Mouse (Mus musculus) splenic B cell, adult 2 months (primary cell): ENCODE data around the gene Pdlim7.

Experiments
- DNase-seq: peaks from one replicate; pipeline ENCODE4 v3.0.0-alpha.2; 2011; ENCODE audit warnings: low read depth, low spot score
- H3K27me3 ChIP-seq: 2 replicates; pipeline ENCODE4 v1.6.1; 2012; ENCODE audit warnings: mild to moderate bottlenecking, low read length, moderate library complexity, mixed read lengths; ENCODE audit not compliant: control insufficient read depth, poor library complexity, insufficient read depth, severe bottlenecking
- H3K36me3 ChIP-seq: 2 replicates; pipeline ENCODE4 v1.6.1; 2012; ENCODE audit warnings: mild to moderate bottlenecking, low read length, moderate library complexity, mixed read lengths; ENCODE audit not compliant: control insufficient read depth, poor library complexity, insufficient read depth, severe bottlenecking

Pdlim7 gene

GRCm38 (mm10) chr13:55484520-55485088 lies 28.9 kb downstream of the Pdlim7 start:
- no peak for DNase-seq
- Histone ChIP-seq H3K27me3 (no peaks in the 10 kb centered on the region; the same call in 1 of the 2 replicates), H3K36me3 (no peaks in the 10 kb centered on the region)

- H3K27me3 ChIP-seq: no peaks in the 10 kb centered on the region; the same call in 1 of the 2 replicates
- DNase-seq: no peak
- no peaks in the 10 kb centered on the region for H3K36me3 ChIP-seq
These were observed 29.9 kb downstream of the Pdlim7 start for GRCm38 (mm10) chr13:55483593-55483992.

GRCm38 (mm10) chr13:55483071-55483470 lies 30.4 kb downstream of the Pdlim7 start:
- no peaks in the 10 kb centered on the region; the same call in 1 of the 2 replicates for H3K27me3 ChIP-seq
- DNase-seq: no peak
- no peaks in the 10 kb centered on the region for H3K36me3 ChIP-seq

- no peaks in the 10 kb centered on the region for H3K36me3 ChIP-seq
- DNase-seq: no peak
These were observed 30.9 kb downstream of the Pdlim7 start for GRCm38 (mm10) chr13:55482542-55482941.

GRCm38 (mm10) chr13:55479929-55480328 lies 33.5 kb downstream of the Pdlim7 start:
- H3K27me3 ChIP-seq: no peaks in the 10 kb centered on the region
- DNase-seq: no peak
- H3K36me3 ChIP-seq: no peaks in the 10 kb centered on the region

More at GRCm38 (mm10) chr13:55482542-55482941, 30.9 kb downstream of the Pdlim7 start:
- H3K27me3 ChIP-seq: no peaks in the 10 kb centered on the region

GRCm38 (mm10) chr13:55479008-55479407 lies 34.5 kb downstream of the Pdlim7 start:
- Histone ChIP-seq H3K27me3 (no peaks in the 10 kb centered on the region), H3K36me3 (no peaks in the 10 kb centered on the region)
- DNase-seq: peak; percentile 83

- DNase-seq: peak; percentile 68
- no peaks in the 10 kb centered on the region for H3K36me3 ChIP-seq
These were observed 35.4 kb downstream of the Pdlim7 start for GRCm38 (mm10) chr13:55478036-55478435.

GRCm38 (mm10) chr13:55477492-55477891 lies 36.0 kb downstream of the Pdlim7 start:
- Histone ChIP-seq H3K27me3 (no peaks in the 10 kb centered on the region), H3K36me3 (no peaks in the 10 kb centered on the region)
- no peak for DNase-seq

More at GRCm38 (mm10) chr13:55478036-55478435, 35.4 kb downstream of the Pdlim7 start:
- no peaks in the 10 kb centered on the region for H3K27me3 ChIP-seq

GRCm38 (mm10) chr13:55476256-55476655 lies 37.2 kb downstream of the Pdlim7 start:
- Histone ChIP-seq H3K36me3 (no peaks in the 10 kb centered on the region), H3K27me3 (no peaks in the 10 kb centered on the region)
- DNase-seq: no peak

- DNase-seq: no peak
- H3K36me3 ChIP-seq: no peaks in the 10 kb centered on the region
- H3K27me3 ChIP-seq: no peaks in the 10 kb centered on the region
These were observed 37.7 kb downstream of the Pdlim7 start for GRCm38 (mm10) chr13:55475750-55476149.

- Histone ChIP-seq H3K27me3 (no peaks in the 10 kb centered on the region), H3K36me3 (no peaks in the 10 kb centered on the region)
- peak; percentile 40 for DNase-seq
These were observed 38.8 kb downstream of the Pdlim7 start for GRCm38 (mm10) chr13:55474621-55475069.

- no peaks in the 10 kb centered on the region for H3K27me3 ChIP-seq
- DNase-seq: peak; percentile 38
- no peaks in the 10 kb centered on the region for H3K36me3 ChIP-seq
These were observed 39.5 kb downstream of the Pdlim7 start for GRCm38 (mm10) chr13:55473961-55474360.

- H3K27me3 ChIP-seq: no peaks in the 10 kb centered on the region
- H3K36me3 ChIP-seq: no peaks in the 10 kb centered on the region
- DNase-seq: peak; percentile 60
These were observed 40.2 kb downstream of the Pdlim7 start for GRCm38 (mm10) chr13:55473076-55473831.

GRCm38 (mm10) chr13:55472132-55473022 lies 41.1 kb downstream of the Pdlim7 start:
- H3K27me3 ChIP-seq: no peaks in the 10 kb centered on the region
- H3K36me3 ChIP-seq: no peaks in the 10 kb centered on the region
- DNase-seq: peak; percentile 67

GRCm38 (mm10) chr13:55471819-55472131 lies 41.7 kb downstream of the Pdlim7 start:
- no peak for DNase-seq

More at GRCm38 (mm10) chr13:55471819-55472131, 41.7 kb downstream of the Pdlim7 start:
- Histone ChIP-seq H3K36me3 (no peaks in the 10 kb centered on the region), H3K27me3 (no peaks in the 10 kb centered on the region)
